Mouse (Mus musculus) neural tube, embryonic 12.5 days (tissue): Measurements from ENCODE around the gene Serpinb7. TPM values are rescaled to one million over a fixed set of nuclear protein-coding genes. Genes with fewer than 3 reads are reported as not detected.

Source experiments
- ATAC-seq: fragments of 200-750 bp; cut with Nextera tagmentation; 2 replicates; pipeline ENCODE4 v1.8.0; 2017; ENCODE audit warnings: low read depth, mild to moderate bottlenecking, moderate TSS enrichment, moderate library complexity; ENCODE audit not compliant: low FRiP score
- H3K27ac ChIP-seq: fragments of 300-500 bp; sonication (generic); 2 replicates; pipeline ENCODE4 v1.5.1; 2016
- H3K27me3 ChIP-seq: fragments of 300-500 bp; sonication (generic); replicated peaks from 2 replicates; pipeline ENCODE4 v1.6.1; 2016; ENCODE audit warnings: mild to moderate bottlenecking
- H3K36me3 ChIP-seq: fragments of 300-500 bp; sonication (generic); 2 replicates; pipeline ENCODE4 v1.6.1; 2016; ENCODE audit warnings: mild to moderate bottlenecking
- H3K4me1 ChIP-seq: fragments of 300-500 bp; sonication (generic); 2 replicates; pipeline ENCODE4 v1.6.1; 2016
- H3K4me2 ChIP-seq: fragments of 300-500 bp; sonication (generic); replicated peaks from 2 replicates; pipeline ENCODE4 v1.6.1; 2016; ENCODE audit warnings: mild to moderate bottlenecking
- H3K4me3 ChIP-seq: fragments of 300-500 bp; sonication (generic); 2 replicates; pipeline ENCODE4 v1.5.1; 2016
- H3K9ac ChIP-seq: fragments of 300-500 bp; sonication (generic); 2 replicates; pipeline ENCODE4 v1.6.1; 2016; ENCODE audit warnings: mild to moderate bottlenecking
- H3K9me3 ChIP-seq: fragments of 300-500 bp; sonication (generic); 2 replicates; pipeline ENCODE4 v1.6.1; 2016; ENCODE audit warnings: mild to moderate bottlenecking
- WGBS: fragments of 180-500 bp; shearing (Covaris S2); methylation state at CpG from one replicate; pipeline ENCODE4 v1.1.7; 2016; 5-methylcytosine and 5-hydroxymethylcytosine counted together
- polyA plus RNA-seq: library from polyadenylated mRNA; unstranded; fragments of >200 nt; fragmentation: Nextera tagmentation; extraction: Ambion mirVana; gene quantifications from 2 replicates; pipeline ENCODE4 v1.2.1, GENCODE M21; 2016

Serpinb7 gene
- not detected in 2 replicates for polyA plus RNA-seq

- H3K9me3 ChIP-seq: no peaks in the 10 kb centered on the region
- H3K27ac ChIP-seq: no peak within 1 kb of the TSS
- no peak within 1 kb of the TSS for H3K9ac ChIP-seq
- no peak within 1 kb of the TSS for H3K4me2 ChIP-seq
- no peaks in the 10 kb centered on the region for H3K27me3 ChIP-seq
- 85% methylated on average over 3 of the region's 3 CpGs for WGBS
- no peak for ATAC-seq
- no peak within 1 kb of the TSS for H3K4me3 ChIP-seq
- H3K4me1 ChIP-seq: no peaks in the 10 kb centered on the region
- no peaks in the 10 kb centered on the region for H3K36me3 ChIP-seq
These were observed at the start of gene Serpinb7 for GRCm38 (mm10) chr1:107399355-107399754. TSS of gene Serpinb7 (plus strand) at chr1:107399655.

GRCm38 (mm10) chr1:107350392-107350791 lies 49.1 kb upstream of the Serpinb7 start:
- H3K9ac ChIP-seq: no peak overlapping the region
- WGBS: 62% methylated on average over 3 of the region's 3 CpGs
- no peaks in the 10 kb centered on the region for H3K9me3 ChIP-seq
- H3K4me2 ChIP-seq: no peak overlapping the region
- no peaks in the 10 kb centered on the region for H3K4me1 ChIP-seq
- ATAC-seq: no peak
- no peaks in the 10 kb centered on the region for H3K27me3 ChIP-seq
- no peak overlapping the region for H3K4me3 ChIP-seq
- H3K36me3 ChIP-seq: no peaks in the 10 kb centered on the region
- no peak overlapping the region for H3K27ac ChIP-seq

GRCm38 (mm10) chr1:107351115-107351514 lies 48.3 kb upstream of the Serpinb7 start:
- no peak overlapping the region for H3K4me3 ChIP-seq
- H3K4me1 ChIP-seq: no peaks in the 10 kb centered on the region
- 90% methylated on average over 2 of the region's 2 CpGs for WGBS
- H3K36me3 ChIP-seq: no peaks in the 10 kb centered on the region
- H3K27me3 ChIP-seq: no peaks in the 10 kb centered on the region
- H3K4me2 ChIP-seq: no peak overlapping the region
- no peak for ATAC-seq
- no peak overlapping the region for H3K27ac ChIP-seq
- no peak overlapping the region for H3K9ac ChIP-seq
- H3K9me3 ChIP-seq: no peaks in the 10 kb centered on the region

- Histone ChIP-seq H3K9me3 (no peaks in the 10 kb centered on the region), H3K4me2 (no peak overlapping the region), H3K27ac (no peak overlapping the region), H3K27me3 (no peaks in the 10 kb centered on the region), H3K9ac (no peak overlapping the region), H3K36me3 (no peaks in the 10 kb centered on the region), H3K4me1 (no peaks in the 10 kb centered on the region), H3K4me3 (no peak overlapping the region)
- no peak for ATAC-seq
- 45% methylated on average over 3 of the region's 3 CpGs for WGBS
These were observed 46.4 kb upstream of the Serpinb7 start for GRCm38 (mm10) chr1:107353046-107353445.

GRCm38 (mm10) chr1:107360898-107361297 lies 38.6 kb upstream of the Serpinb7 start, which contains the start of gene Serpinb11:
TSS of gene Serpinb11 (plus strand) at chr1:107361198.
- Histone ChIP-seq H3K27me3 (no peaks in the 10 kb centered on the region), H3K27ac (no peak within 1 kb of the TSS), H3K4me3 (no peak within 1 kb of the TSS), H3K4me2 (no peak within 1 kb of the TSS), H3K4me1 (no peaks in the 10 kb centered on the region), H3K36me3 (no peaks in the 10 kb centered on the region), H3K9me3 (no peaks in the 10 kb centered on the region), H3K9ac (no peak within 1 kb of the TSS)
- no peak for ATAC-seq
- 89% methylated on average over 1 of the region's 1 CpGs for WGBS

- ATAC-seq: no peak
- Histone ChIP-seq H3K4me3 (no peak overlapping the region), H3K27me3 (no peaks in the 10 kb centered on the region), H3K27ac (no peak overlapping the region), H3K9me3 (no peaks in the 10 kb centered on the region), H3K4me1 (no peaks in the 10 kb centered on the region), H3K9ac (no peak overlapping the region), H3K36me3 (no peaks in the 10 kb centered on the region), H3K4me2 (no peak overlapping the region)
- WGBS: 67% methylated on average over 7 of the region's 7 CpGs
These were observed 33.5 kb upstream of the Serpinb7 start for GRCm38 (mm10) chr1:107365973-107366372.

GRCm38 (mm10) chr1:107368944-107369343 lies 30.5 kb upstream of the Serpinb7 start:
- Histone ChIP-seq H3K27ac (no peak overlapping the region), H3K4me3 (no peak overlapping the region), H3K9ac (no peak overlapping the region), H3K36me3 (no peaks in the 10 kb centered on the region), H3K9me3 (no peaks in the 10 kb centered on the region), H3K27me3 (no peaks in the 10 kb centered on the region), H3K4me2 (no peak overlapping the region), H3K4me1 (no peaks in the 10 kb centered on the region)
- ATAC-seq: no peak
- WGBS: 86% methylated on average over 2 of the region's 2 CpGs

- no peaks in the 10 kb centered on the region for H3K9me3 ChIP-seq
- no peak overlapping the region for H3K4me2 ChIP-seq
- H3K27me3 ChIP-seq: no peaks in the 10 kb centered on the region
- H3K4me1 ChIP-seq: no peaks in the 10 kb centered on the region
- H3K9ac ChIP-seq: no peak overlapping the region
- H3K36me3 ChIP-seq: no peaks in the 10 kb centered on the region
- no peak for ATAC-seq
- WGBS: 80% methylated on average over 4 of the region's 4 CpGs
- H3K27ac ChIP-seq: no peak overlapping the region
- H3K4me3 ChIP-seq: no peak overlapping the region
These were observed 22.5 kb upstream of the Serpinb7 start for GRCm38 (mm10) chr1:107376952-107377351.

GRCm38 (mm10) chr1:107378368-107378767 lies 21.1 kb upstream of the Serpinb7 start:
- H3K27ac ChIP-seq: no peak overlapping the region
- H3K9ac ChIP-seq: no peak overlapping the region
- no peaks in the 10 kb centered on the region for H3K36me3 ChIP-seq
- no peak overlapping the region for H3K4me3 ChIP-seq
- H3K27me3 ChIP-seq: no peaks in the 10 kb centered on the region
- no peak overlapping the region for H3K4me2 ChIP-seq
- H3K4me1 ChIP-seq: no peaks in the 10 kb centered on the region
- no peaks in the 10 kb centered on the region for H3K9me3 ChIP-seq
- no peak for ATAC-seq

- H3K4me1 ChIP-seq: no peaks in the 10 kb centered on the region
- H3K4me3 ChIP-seq: no peak overlapping the region
- H3K4me2 ChIP-seq: no peak overlapping the region
- no peaks in the 10 kb centered on the region for H3K36me3 ChIP-seq
- H3K27me3 ChIP-seq: no peaks in the 10 kb centered on the region
- no peak for ATAC-seq
- H3K9ac ChIP-seq: no peak overlapping the region
- no peak overlapping the region for H3K27ac ChIP-seq
- no peaks in the 10 kb centered on the region for H3K9me3 ChIP-seq
These were observed 18.0 kb upstream of the Serpinb7 start for GRCm38 (mm10) chr1:107381491-107381890.

- Histone ChIP-seq H3K4me3 (no peak overlapping the region), H3K36me3 (no peaks in the 10 kb centered on the region), H3K4me2 (no peak overlapping the region), H3K27me3 (no peaks in the 10 kb centered on the region), H3K9me3 (no peaks in the 10 kb centered on the region), H3K27ac (no peak overlapping the region), H3K9ac (no peak overlapping the region), H3K4me1 (no peaks in the 10 kb centered on the region)
- WGBS: 95% methylated on average over 1 of the region's 1 CpGs
- no peak for ATAC-seq
These were observed 17.1 kb upstream of the Serpinb7 start for GRCm38 (mm10) chr1:107382404-107382803.

- no peak overlapping the region for H3K9ac ChIP-seq
- H3K27ac ChIP-seq: no peak overlapping the region
- no peaks in the 10 kb centered on the region for H3K36me3 ChIP-seq
- no peaks in the 10 kb centered on the region for H3K4me1 ChIP-seq
- H3K27me3 ChIP-seq: no peaks in the 10 kb centered on the region
- no peak overlapping the region for H3K4me2 ChIP-seq
- WGBS: 96% methylated on average over 9 of the region's 9 CpGs
- no peak for ATAC-seq
- no peaks in the 10 kb centered on the region for H3K9me3 ChIP-seq
- no peak overlapping the region for H3K4me3 ChIP-seq
These were observed 14.9 kb upstream of the Serpinb7 start for GRCm38 (mm10) chr1:107384532-107384931.

GRCm38 (mm10) chr1:107389753-107390152 lies 9.7 kb upstream of the Serpinb7 start:
- Histone ChIP-seq H3K36me3 (no peaks in the 10 kb centered on the region), H3K4me3 (no peak overlapping the region), H3K4me2 (no peak overlapping the region), H3K4me1 (no peaks in the 10 kb centered on the region), H3K9ac (no peak overlapping the region), H3K9me3 (no peaks in the 10 kb centered on the region), H3K27me3 (no peaks in the 10 kb centered on the region), H3K27ac (no peak overlapping the region)
- 84% methylated on average over 2 of the region's 2 CpGs for WGBS
- ATAC-seq: no peak
